Mouse (Mus musculus): ENCODE data around the gene Myom1.

Myom1 gene

GRCm38 (mm10) chr17:71102571-71103551 is 100.4 kb downstream of the Myom1 start:
- no peak for DNase-seq (ENCODE audit: low spot score)

GRCm38 (mm10) chr17:71105297-71105696 is 102.9 kb downstream of the Myom1 start:
- no peak for DNase-seq (ENCODE audit: low spot score)

DNA sequence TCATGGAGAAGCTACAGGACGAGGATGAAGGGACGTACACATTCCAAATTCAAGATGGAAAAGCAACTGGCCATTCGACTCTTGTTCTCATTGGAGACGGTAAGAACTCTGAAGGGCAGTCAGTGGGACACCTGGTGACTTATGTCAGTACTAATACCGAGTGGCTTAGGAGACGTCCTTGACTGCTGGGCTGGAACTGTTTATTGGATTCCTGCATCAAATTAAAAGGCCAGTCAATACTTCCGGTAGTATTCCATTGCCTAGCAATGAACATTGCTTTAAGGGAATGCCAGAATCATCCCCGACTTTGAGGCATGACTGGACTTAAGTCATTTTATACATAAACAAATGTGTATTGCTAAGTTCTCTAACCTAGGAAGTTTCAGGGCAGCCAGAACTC is 103.8 kb downstream of the Myom1 start:
- DNase-seq (ENCODE audit: low spot score) = no peak

- DNase-seq (ENCODE audit: low spot score) = no peak
These were observed 108.4 kb downstream of the Myom1 start for GRCm38 (mm10) chr17:71110753-71111265.

DNA sequence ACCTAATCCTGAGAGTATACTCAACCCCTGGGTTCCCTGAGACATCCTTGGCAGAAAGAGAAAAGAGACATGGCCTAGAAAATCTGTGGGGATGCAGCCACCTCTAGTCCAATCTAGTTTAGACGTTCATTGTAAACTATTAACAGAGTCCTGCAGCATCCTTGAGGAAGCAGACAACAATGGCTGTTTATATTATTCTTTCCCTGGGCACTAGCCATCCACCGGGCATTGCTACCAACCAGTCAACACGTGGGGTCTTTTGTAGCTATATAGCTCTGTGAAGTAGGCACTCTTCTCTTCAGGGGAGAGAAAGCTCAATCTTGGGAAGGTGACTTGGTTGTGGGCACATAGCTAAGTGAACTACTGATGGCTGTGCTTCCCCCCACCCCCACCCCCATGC is 110.3 kb downstream of the Myom1 start:
- no peak for DNase-seq (ENCODE audit: low spot score)

GRCm38 (mm10) chr17:71114282-71114681 is 111.8 kb downstream of the Myom1 start:
- DNase-seq (ENCODE audit: low spot score) = no peak

DNA sequence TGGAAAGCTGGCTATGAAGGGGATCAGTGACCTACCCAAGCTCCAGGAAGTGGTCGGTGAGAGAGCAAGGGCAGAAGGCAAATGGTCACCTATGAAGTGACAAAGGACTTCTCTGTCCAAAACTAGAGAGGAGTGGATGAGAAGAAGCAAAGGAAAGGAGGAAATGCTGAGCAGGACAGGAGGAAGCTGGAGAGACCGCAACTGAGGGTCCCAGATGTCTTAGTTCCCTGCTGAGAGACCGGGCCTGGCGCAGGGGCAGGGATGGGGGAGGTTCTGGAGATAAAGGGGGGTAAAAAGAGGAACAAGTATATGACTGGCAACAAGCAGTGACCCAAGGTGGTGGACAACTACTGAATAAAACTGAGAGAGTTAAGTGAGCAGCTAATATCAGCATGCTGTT is 115.5 kb downstream of the Myom1 start:
- no peak for DNase-seq (ENCODE audit: low spot score)

- no peak for DNase-seq (ENCODE audit: low spot score)
These were observed 116.2 kb downstream of the Myom1 start for GRCm38 (mm10) chr17:71118607-71119006.

GRCm38 (mm10) chr17:71120626-71121025 is 118.2 kb downstream of the Myom1 start:
- no peak for DNase-seq (ENCODE audit: low spot score)

DNA sequence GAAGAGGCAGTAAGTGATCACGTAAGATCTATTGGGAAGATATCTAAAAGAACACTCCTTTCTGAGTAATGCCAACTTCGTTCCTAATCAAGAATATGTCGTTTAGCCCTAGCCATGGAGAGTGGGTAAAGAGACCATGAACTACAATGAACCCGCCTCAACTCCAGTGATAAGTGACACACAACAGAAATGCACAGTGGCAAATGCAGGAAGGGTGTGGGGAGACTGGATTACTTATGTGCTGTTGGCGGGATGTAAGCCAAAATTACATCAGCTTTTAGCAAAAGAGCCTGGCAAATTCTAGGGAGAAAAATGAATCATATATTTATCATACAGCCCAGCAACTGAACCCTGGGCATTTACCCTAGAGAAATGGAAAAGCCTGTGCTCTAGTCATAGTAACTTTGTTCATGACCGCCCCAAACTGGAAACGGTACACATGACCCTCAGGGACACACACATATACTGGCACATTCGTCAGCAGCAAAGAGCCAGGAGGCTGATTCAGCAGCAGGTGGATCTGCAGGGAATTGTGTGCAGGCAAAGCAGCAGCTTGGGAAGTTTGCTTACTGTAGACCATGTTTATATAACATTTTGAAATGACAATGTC is 121.7 kb downstream of the Myom1 start:
- DNase-seq (ENCODE audit: low spot score) = no peak

- no peak for DNase-seq (ENCODE audit: low spot score)
These were observed 122.2 kb downstream of the Myom1 start for GRCm38 (mm10) chr17:71124674-71125073.

GRCm38 (mm10) chr17:71125519-71125918 is 123.1 kb downstream of the Myom1 start:
- DNase-seq (ENCODE audit: low spot score) = no peak

GRCm38 (mm10) chr17:71126001-71126400 is 123.6 kb downstream of the Myom1 start:
- DNase-seq (ENCODE audit: low spot score) = no peak

- DNase-seq (ENCODE audit: low spot score) = no peak
These were observed 125.2 kb downstream of the Myom1 start for GRCm38 (mm10) chr17:71127464-71128110.

DNA sequence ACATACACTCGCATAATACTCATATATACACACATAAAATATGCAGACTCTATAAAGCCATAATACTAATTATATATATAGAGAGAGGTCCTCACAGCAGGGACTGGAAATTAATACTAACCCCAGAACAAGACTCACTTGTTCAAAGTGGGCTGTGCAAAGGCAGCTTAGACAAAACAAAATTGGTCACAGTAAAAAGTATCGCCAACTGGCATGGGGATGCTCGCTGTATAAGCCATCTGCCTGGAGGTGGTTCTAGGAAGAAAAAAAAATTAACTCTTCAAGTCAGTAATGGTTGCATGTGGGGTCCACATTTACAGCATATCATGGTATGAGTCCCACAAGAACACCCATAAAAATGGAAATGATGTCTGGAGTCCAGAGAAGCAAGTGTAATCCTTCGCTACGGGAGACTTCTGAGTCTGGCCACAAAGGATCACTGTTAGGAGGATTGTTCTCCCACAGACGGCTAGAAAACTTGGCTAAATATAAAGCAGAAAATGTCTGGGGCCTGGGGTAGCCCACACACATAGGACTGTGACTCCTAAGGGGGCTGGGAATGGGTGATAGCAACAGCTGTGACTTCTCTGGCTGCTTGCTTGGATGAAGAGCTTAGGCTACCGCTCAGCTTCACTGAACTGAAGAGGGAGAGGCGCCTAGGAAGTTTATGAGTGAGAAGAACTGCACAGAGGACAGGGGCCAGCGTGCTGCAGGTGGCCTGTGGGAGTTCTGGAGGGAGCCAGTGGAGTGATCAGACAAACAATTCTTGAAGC is 127.2 kb downstream of the Myom1 start:
- DNase-seq (ENCODE audit: low spot score) = no peak

GRCm38 (mm10) chr17:71132221-71132620 is 129.8 kb downstream of the Myom1 start:
- DNase-seq (ENCODE audit: low spot score) = no peak

DNA sequence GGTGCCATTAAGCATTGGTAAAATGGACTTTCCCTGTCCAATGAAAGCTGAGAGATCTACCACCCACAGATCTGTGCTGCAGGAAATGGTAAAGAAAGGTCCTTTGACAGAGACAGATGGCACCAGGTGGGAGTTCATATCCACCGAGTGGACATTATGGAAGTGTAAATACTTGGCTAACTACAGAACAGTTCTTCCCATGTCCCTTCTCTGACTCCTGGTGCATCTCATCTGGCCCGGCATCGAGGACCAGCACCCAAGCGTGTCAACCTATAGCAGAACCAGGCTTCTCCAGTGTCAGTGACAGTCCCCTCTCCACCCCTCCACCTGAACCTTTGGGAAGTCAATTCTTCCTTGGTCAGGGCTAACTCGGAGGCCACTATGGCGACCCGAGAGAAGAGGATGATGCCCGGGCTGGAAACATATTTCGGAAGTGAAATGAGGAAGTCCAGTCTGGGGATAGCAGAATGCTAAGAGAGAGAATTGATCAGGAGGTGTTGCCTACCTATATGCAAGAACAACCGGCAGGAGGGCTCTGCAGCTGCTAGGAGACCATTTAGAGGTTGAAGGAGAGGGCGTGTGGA is 130.5 kb downstream of the Myom1 start:
- no peak for DNase-seq (ENCODE audit: low spot score)

- DNase-seq (ENCODE audit: low spot score) = no peak
These were observed 132.1 kb downstream of the Myom1 start for GRCm38 (mm10) chr17:71134441-71134955.

DNA sequence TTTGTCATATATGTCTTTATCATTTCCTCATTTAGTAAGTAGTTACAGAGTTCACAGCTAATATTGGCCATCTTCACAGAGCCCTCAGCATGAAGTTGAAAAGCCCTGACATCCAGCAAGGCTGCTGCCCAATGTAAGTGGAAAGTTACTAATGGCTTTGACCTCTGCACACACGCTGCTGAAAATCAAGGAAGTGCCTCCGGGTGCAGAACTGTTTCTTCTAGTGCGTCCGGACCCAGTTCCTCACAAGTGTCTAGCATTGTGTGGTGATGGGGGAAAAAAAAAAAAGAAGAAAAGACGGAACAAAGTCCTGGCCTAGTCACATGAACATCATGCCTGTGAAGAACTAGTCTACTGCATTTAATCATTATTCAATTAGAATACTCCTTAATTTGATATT is 132.7 kb downstream of the Myom1 start:
- no peak for DNase-seq (ENCODE audit: low spot score)

DNA sequence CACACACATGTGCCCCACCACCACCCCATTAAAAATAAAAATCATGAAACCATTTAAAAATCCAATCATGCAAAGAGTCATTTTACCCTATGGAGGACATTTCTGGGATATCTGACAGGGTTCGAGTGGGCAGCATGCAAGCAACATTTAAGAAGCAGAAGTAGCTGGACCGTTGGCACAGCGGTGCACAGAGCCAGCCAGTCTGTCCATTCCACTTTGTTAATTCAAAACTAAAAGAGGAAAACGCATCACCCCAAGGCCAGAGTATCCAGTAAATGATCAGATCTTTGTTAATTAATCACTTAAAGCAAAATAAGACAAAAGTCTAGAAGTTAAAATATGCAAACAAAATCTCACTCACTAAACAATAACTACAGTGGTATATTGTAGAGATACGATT is 133.4 kb downstream of the Myom1 start:
- DNase-seq (ENCODE audit: low spot score) = no peak

Measured in layer of hippocampus, adult 9-10 months (tissue).